Mouse (Mus musculus): ENCODE results near the gene Abcg8. TPM values are rescaled to one million over a fixed set of nuclear protein-coding genes. Genes with fewer than 3 reads are reported as not detected.

Abcg8 gene
- total RNA-seq, 1 experiment from 2014 or later = not detected

DNA sequence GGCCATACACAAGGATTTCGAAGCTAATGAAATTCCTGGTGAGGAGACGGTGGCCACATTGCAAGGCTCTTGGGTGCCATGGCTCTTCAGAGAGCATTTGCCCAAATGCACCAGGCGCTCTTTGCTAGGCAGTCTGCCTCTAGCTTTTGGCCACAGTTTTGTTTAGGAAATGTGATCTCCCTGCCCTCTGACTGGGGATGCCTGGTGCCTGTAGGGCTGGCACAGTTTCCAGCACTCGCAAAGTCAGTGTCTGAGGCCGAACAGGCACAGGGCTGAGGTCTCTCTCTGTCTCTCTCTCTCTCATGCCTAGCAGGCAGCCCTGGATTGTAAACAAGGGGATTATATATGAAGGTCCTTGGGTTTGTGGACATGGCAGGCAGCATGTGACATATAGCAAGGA is 14.0 kb downstream of the Abcg8 start:
- ATAC-seq (replicated peaks; ENCODE audit: insufficient number of reproducible peaks, low FRiP score, low TSS enrichment, poor library complexity, severe bottlenecking) = no peak

DNA sequence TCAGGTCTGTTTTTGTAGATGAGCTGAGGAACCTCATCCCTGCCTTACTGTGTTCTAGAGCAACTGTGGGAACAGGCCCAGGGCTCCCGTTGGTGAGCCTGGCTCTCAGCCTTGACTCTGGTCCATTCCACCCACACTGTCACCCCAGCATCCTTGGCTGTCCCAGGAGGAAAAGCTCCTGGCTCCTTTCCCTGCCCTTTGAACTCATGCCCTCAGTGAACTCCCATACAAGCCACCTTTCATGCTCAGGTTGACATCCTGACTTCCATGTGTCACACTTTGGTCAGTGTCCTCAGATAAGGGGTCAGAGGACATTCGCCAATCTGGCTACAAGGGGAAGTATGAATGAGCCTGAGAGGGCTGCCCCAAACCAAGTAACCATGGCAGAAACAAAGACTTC is 17.6 kb downstream of the Abcg8 start:
- ATAC-seq (replicated peaks; ENCODE audit: insufficient number of reproducible peaks, low FRiP score, low TSS enrichment, poor library complexity, severe bottlenecking) = no peak

DNA sequence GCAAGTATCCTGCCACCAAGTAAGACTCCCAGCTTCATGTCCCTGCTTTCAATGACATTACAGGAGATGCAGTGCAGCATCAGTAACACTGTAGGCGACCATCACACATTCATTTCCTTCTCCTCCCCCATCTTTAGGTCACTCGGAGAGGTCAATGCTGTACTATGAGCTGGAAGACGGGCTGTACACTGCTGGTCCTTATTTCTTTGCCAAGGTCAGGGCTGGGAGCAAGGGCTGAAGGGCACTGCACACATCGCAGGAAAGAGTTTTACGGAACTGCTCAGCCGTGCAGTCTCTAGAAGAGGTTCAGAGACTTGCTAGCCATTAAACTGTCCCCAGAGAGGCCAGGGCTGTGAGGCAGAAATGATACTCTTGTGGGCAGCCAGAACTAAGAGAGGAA is 20.4 kb downstream of the Abcg8 start:
- ATAC-seq (replicated peaks; ENCODE audit: insufficient number of reproducible peaks, low FRiP score, low TSS enrichment, poor library complexity, severe bottlenecking) = no peak

DNA sequence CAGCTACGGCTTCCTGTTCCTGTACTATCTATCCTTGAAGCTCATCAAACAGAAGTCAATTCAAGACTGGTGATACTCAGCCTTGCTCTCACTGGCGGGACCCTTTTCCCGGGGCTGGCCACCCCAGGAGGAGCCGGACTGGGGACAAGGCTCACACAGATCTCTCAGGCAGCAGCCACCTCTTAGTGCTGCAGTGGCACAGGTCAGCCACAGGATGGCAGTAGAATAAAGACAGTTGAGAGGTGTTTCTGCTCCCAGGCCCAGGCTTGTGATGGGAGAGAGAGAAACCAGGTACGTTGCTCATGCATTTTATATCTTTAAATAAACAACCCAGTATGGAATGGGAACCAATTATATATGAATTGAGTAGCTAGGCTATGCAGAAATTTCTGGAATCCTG is 22.6 kb downstream of the Abcg8 start:
- 0 out of 2 replicates have a peak, but pooled peaks have one; percentile 49 for ATAC-seq (replicated peaks; ENCODE audit: insufficient number of reproducible peaks, low FRiP score, low TSS enrichment, poor library complexity, severe bottlenecking)

DNA sequence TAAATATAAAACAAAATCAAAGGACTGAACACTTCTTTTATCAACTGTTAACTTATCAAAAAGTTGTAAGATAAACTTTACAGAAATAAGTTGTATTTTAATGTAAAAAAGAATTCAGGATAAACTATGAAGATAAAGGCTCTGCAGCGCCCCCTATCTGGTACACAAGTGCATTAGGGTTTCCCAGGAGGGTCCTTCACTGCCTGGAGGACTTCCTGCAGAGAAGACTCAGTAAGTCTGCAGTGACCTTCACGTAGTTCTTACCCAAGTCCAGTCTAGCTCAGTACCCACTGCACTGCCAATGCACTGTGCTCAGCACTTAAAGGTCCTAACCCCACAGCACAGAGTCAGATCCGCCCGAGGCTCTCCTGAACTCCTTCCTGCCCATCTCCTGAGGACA is 31.3 kb downstream of the Abcg8 start:
- ATAC-seq (replicated peaks; ENCODE audit: insufficient number of reproducible peaks, low FRiP score, low TSS enrichment, poor library complexity, severe bottlenecking) = no peak

DNA sequence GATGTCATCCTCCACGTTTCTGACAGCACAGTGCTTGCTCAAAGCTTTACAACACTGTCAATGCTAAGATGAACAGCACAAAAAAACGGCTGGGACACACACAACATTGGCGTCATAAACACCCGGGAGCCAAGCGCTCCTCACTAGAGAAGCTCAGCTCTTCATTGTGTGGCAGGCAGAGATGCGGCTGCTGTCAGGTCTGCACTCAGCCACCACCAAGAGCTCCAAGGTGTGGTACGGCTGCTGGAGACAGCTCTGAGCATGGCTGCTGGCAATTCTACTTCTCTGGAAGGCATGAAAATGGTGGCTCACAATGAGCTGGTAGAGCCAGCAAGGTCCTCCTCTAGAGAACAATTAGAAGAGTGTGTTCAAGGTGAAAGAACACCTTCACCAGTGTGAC is 32.7 kb downstream of the Abcg8 start:
- ATAC-seq (replicated peaks; ENCODE audit: insufficient number of reproducible peaks, low FRiP score, low TSS enrichment, poor library complexity, severe bottlenecking) = no peak

DNA sequence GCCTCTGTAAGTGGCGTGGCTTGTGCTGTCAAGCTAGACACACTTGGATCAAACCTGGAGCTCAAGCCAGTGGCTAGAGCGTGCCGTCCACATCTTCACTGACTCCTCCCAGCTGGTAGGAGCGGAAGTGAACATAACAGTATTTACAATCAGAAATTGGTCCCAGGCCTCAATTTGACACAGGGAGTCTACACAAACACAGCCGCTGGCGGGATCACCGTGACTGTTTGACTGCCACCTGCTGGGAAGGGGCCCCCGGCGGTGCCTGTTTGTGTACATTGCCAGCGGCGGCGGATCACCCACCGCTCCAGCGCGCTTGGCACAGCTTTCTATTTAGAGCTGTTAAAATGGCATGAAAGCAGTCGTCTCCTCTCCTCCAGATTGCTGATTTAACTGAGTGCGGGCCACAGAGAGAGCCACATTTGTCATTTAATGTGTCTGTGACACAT is 33.3 kb downstream of the Abcg8 start:
- no peak for ATAC-seq (replicated peaks; ENCODE audit: insufficient number of reproducible peaks, low FRiP score, low TSS enrichment, poor library complexity, severe bottlenecking)

DNA sequence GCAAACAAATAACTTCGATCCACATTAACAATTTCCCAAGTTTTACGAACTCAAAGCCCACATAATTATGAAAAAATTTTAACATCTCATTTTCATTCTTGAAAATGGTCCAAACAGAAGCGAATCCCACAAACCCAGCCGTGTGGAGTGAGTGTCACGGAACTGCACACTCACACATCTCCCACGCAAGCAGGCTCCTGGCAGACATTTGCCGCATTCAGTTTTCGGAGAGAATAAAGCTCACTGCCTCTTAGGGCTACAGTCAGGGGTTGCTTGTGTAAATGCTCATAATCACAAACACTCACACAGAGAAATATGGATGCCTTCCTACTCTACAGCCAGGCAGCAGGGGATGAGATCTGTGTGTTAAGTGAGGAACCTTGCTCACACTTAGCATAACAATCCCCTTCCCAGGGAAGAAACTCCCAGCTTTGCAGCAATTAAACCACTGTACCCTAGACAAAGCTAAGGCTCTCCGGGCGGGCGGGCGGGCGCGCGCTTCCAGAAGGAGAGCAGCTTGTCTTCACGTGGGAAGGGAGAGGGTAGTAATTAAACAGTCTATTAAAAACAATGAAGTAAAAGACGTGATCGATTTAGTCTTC is 37.6 kb downstream of the Abcg8 start:
- ATAC-seq (replicated peaks; ENCODE audit: insufficient number of reproducible peaks, low FRiP score, low TSS enrichment, poor library complexity, severe bottlenecking) = no peak

DNA sequence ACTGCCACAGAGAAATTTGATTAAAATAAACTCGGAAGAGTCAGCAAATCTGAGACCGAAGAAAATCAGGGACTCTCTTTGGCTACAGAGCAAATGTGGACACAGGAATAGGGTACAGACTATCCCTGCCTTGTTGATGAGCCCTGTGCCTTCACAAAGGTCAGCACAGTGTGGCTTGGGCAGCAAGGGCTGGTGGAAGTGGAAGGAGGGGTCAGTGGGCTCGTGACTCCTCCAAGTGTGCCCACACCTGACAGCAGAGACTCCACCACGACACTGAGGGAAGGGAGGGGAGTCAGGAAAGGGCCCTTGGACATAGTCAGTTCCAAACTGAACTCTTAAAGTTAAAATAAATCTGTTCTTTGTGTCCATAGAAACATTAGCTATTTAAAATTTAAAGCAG is 38.8 kb downstream of the Abcg8 start:
- no peak for ATAC-seq (replicated peaks; ENCODE audit: insufficient number of reproducible peaks, low FRiP score, low TSS enrichment, poor library complexity, severe bottlenecking)

DNA sequence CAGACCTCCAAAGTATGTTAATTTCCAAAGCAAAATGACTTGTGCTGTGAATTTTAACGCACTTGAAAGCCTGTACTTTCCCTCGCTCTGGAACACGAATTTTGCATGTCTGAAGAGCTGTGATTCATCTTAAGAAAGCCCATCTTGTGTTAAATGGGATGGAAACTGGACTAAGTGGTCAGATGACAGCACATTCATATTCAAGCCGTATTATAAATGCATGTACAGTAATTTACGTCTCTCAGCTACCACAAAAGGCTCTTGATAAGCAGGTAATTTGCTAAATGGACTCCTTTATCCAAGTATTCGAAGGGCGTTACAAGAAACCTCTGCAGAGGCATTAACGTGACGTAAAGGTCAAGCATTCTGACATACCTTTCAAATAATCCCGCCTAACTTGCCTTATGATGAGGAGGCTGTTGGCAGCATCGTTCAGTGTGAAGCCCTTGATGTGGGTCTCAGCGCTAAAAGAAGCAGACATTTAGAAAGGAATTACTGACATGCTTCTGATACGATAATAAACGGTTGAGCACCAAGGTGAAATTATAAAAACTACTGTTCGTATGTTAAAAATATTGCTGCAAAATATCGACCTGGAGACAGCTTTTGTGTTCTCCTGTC is 40.3 kb downstream of the Abcg8 start:
- no peak for ATAC-seq (replicated peaks; ENCODE audit: insufficient number of reproducible peaks, low FRiP score, low TSS enrichment, poor library complexity, severe bottlenecking)

DNA sequence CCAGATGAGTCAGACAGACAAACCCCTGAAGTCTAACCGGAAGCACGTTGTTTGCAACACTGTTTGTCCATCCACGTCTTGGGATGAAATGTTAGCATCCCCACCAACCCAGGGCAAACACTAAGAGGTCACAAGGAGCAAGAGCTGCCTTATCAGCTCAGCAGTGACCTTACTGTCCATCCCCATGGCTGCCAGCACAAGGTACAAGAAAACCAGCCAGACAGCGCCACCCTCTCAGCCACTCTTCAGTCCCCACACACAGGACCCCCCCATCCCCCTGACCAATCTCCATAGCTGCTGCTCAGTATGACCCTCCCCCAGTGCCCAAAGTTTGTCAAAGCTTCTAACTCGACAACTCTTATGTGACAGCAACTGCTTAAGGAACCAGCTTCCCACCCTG is 41.3 kb downstream of the Abcg8 start:
- ATAC-seq (replicated peaks; ENCODE audit: insufficient number of reproducible peaks, low FRiP score, low TSS enrichment, poor library complexity, severe bottlenecking) = no peak

DNA sequence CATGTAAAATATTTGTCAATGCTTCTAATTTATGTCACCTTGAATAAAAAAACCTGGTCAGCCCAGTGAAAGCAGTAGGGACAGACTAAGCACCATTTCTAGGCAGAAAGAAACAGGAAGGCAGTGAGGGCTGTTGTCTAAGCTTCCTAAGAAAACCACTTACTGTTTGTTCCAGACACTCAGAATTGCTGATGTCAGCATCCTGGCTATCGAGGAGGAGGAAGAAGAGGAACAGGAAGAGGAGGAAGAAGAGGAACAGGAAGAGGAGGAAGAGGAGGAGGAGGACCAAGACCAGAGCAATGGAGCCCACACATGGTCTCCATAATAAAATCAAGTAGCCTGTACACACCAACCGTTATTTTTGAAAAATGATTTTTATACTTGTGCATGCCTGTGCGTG is 43.0 kb downstream of the Abcg8 start:
- ATAC-seq (replicated peaks; ENCODE audit: insufficient number of reproducible peaks, low FRiP score, low TSS enrichment, poor library complexity, severe bottlenecking) = no peak

DNA sequence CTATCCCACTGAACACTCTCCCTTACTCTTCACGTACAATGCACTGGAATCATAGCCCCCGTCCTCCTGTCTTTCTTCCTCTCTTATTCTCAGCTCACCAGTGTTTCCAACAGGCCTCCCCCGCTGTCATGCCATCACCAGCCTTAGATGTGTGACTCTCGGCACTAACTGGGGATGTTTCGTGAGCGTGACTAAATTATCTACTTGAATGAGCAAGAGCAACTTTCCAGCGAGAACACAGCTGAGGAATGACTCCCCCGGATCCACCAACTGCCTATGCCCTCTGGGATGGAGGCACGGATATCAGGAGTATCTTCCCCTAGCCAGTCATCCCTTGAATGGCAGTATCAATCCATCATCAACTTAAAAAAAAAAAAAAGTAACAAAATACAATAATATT is 47.9 kb downstream of the Abcg8 start:
- ATAC-seq (replicated peaks; ENCODE audit: insufficient number of reproducible peaks, low FRiP score, low TSS enrichment, poor library complexity, severe bottlenecking) = no peak

DNA sequence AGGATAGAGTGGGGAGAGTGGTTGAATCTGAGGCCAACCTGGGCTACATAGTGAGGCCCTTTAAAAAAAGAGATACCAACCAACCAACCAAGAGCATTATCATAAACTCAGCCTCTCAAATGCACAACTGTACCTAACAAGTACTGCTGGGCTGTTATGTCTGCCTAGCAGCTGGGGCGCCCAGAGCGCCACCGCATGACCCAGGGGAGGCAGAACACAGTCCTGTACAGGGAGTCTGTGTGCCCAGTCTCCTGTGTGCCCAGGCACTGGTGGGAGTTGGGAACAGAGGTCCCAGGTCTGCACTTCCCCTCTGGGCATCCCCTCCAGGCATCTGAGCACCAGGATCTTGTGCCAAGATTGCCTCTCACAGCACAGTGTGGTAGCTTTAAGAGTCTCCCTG is 49.1 kb downstream of the Abcg8 start:
- ATAC-seq (replicated peaks; ENCODE audit: insufficient number of reproducible peaks, low FRiP score, low TSS enrichment, poor library complexity, severe bottlenecking) = no peak

DNA sequence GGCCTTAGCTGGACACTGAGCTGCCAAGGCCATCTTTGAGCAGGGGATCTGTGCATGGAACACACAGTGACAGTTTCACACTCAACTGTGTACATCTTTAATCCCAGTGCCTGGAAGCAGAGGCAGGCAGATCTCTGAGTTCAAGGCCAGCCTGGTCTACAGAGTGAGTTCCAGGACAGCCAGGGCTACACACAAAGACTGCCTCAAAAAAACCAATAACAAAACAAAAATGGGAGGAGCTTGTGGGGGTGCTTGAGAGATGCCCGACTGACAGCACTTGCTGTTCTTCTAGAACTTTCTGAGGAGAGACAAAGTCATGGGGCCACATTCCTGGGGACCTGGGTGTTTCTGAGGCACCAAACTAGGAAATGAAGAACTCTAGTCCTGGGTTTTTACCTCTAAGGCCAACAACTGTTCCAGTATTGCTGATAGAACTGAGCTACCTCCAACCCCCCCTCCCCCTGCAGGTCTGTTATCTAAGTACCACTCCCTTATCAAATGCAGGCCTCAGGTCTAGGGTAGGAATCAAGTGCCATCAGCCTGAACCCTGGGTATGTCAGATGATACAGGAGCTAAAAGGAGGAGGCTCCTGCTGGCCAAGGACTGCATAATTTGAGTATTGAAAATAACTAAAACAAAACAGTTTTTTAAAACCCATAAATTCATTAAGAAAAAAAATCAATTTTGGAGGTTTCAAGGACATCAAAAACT is 52.3 kb downstream of the Abcg8 start:
- no peak for ATAC-seq (replicated peaks; ENCODE audit: insufficient number of reproducible peaks, low FRiP score, low TSS enrichment, poor library complexity, severe bottlenecking)

DNA sequence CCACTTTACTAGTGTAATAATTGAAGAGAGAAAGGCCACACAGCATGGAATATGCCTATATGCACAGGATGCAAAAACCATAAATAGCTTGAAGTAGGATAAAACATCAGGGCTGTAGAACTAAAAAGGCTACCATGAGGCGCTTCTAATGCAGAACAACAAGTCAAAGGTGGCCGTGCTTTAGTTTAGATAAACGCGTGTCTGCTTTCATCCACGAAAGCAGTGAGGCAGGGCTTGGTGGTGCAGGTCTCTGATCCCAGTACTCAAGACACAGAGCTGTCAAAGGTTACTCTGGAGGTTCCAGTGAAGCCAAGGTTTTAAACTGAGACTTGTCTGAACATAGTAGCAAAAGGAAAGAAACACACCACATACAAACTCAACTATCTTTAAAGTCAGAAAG is 53.0 kb downstream of the Abcg8 start:
- ATAC-seq (replicated peaks; ENCODE audit: insufficient number of reproducible peaks, low FRiP score, low TSS enrichment, poor library complexity, severe bottlenecking) = no peak

DNA sequence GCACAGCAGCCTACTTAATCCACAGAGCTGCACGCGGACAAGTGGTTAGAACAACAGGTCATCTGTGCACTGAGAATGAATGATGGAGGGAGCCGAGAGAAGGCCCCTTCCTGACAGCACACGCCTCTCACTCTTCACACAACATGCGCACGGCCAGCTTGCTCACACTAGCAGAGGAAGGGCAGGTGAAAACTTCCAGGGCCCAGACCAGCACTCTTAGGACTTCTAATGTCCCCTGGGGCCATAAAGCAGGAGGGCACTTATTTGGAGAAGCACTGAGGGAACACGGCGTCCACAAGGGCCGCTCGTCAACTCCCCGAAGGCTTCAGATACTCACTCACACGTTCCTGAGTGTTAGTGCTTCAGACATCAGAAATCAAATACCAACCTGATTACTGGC is 55.3 kb downstream of the Abcg8 start:
- ATAC-seq (replicated peaks; ENCODE audit: insufficient number of reproducible peaks, low FRiP score, low TSS enrichment, poor library complexity, severe bottlenecking) = no peak

DNA sequence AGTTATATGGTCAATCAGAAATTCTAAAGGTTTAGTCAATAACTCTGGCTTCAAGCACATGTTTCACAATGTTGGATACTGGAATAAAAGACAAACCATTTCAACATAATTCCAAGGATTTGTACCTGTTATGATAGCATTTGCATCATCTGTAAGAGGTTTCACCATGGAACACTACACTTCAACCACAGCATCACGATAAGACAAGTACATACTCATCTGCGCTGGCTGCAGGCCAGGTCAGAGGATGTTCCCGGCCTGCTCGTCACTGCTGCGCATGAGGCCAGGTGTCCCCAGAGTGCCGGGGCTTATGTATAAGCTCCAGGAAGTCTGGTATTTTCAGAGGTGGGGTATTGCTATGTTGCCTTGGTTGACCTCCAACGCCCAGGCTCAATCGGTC is 56.5 kb downstream of the Abcg8 start:
- no peak for ATAC-seq (replicated peaks; ENCODE audit: insufficient number of reproducible peaks, low FRiP score, low TSS enrichment, poor library complexity, severe bottlenecking)

DNA sequence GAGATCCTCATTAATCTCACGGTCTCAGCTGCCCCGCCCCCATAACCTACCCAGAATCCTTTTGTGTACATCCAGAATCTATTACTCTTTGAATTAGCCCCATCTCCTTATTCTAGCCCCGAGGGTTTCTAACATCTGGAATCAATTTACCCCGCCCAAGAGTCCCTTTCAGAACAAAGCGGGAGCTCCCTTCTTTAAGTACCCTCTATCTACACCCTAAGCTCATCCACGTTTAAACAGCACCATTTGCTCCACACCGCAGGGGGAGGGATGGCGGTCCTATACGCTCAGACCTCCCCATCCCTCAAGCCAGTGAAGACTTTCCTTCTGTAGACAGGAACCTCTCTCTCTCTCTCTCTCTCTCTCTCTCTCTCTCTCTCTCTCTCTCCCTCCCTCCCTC is 60.6 kb downstream of the Abcg8 start:
- no peak for ATAC-seq (replicated peaks; ENCODE audit: insufficient number of reproducible peaks, low FRiP score, low TSS enrichment, poor library complexity, severe bottlenecking)

DNA sequence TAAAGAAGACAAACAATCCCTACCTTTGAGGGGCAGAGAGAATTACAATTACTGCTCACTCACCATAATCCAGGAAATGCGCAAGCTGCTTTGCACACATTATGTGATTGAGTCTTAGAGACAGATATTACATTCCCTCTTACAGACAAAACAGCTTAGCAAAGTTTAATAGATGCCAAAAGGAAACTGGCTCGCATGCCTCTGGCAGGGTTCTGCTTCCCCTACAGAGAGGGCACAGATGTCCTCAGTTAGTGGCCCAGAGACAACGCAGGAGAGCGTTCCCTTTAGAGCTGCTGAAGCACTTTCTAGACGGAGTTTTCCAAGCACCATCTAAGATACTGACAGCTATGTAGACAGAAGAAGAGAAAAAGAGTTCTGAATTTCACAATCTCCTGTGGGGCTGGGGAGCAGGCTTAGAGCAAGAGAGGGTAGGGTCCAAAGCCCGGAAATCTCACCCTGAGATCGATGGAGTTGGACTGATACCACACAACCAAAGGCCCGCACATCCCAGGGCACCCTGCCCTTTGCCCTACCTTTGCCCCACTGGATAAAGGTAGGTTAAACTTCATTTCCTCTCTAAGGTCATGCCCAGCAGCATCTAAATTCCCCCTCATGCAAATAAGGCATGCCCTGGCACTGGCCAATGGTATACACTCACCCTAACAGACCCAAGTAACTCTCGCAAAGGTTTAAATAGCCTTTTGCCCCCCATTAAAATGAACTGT is 62.1 kb downstream of the Abcg8 start:
- no peak for ATAC-seq (replicated peaks; ENCODE audit: insufficient number of reproducible peaks, low FRiP score, low TSS enrichment, poor library complexity, severe bottlenecking)
